Mouse (Mus musculus): Measurements from ENCODE around the gene Mknk2. TPM values are rescaled to one million over a fixed set of nuclear protein-coding genes. Genes with fewer than 3 reads are reported as not detected.
A peak's percentile ranks its signal among the peaks of the same experiment; 100 is the strongest.

Mknk2 gene
- polyA plus RNA-seq, 2 experiments: 58.7 to 59.7 TPM

DNA sequence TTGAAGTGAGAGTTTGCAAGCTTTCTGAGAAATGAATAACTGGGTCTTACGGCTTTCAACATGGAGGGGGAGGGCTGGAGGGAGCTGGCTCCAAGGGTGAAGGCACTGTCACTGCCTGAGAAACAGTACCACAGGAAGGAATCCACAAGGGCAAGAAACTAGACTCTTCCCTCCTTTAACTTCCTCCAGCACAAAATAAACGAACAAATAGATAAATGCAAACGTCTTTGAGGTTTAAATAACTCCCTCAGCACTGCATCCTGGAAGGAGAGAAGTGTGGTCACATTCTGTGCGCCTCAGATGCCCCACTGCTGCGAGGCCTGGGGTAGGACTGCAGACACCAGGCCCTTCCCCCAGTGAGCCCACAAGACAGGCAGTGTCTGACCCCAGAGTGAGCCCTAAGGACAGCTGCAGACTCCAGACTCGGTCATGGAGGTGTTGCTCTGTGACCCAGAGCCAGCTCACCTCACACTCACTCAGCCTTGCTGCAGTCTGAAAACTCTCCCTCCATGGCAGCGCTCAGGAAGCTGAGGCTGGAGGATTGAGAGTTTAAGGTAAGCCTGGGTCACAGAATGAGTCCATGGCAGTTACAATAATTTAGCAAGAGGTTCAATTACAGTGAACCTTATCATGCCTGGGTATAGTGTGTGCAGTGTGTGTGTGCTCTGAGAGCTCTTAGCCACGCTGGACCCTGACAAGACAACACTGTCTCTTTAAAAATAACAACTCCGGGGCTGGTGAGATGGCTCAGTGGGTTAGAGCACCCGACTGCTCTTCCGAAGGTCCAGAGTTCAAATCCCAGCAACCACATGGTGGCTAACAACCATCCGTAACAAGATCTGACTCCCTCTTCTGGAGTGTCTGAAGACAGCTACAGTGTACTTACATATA, 18.8 kb upstream of the Mknk2 start:
- TF ChIP-seq EP300 (IDR thresholded peaks at IDR 0.05; ENCODE audit: low read depth) (no peak), CTCF (IDR thresholded peaks at IDR 0.05; ENCODE audit: low read depth) (no peak)
- Histone ChIP-seq H3K9me3 (ENCODE audit: control insufficient read depth, low read length) (no peaks in the 10 kb centered on the region), H3K4me3 (ENCODE audit: insufficient read depth in 1 of 2, low read depth in 2 of 2, low read length in 2 of 2) (no peak overlapping the region), H3K9ac (replicated peaks) (no peak overlapping the region), H3K36me3 (replicated peaks; ENCODE audit: control insufficient read depth, insufficient read depth, low read depth) (no peaks in the 10 kb centered on the region), H3K4me2 (ENCODE audit: low read depth) (peak overlapping the region; percentile 74), H3K4me1 (replicated peaks; ENCODE audit: control insufficient read depth in 2 of 2, insufficient read depth in 2 of 2, low read length in 1 of 2) (peaks cover 69 to 82% of the 10 kb centered on the region in 2 experiments), H3K27me3 (ENCODE audit: control insufficient read depth, insufficient read depth, low read length) (no peaks in the 10 kb centered on the region), H3K27ac (peak overlapping the region; percentile 56)
- 29% methylated on average over 11 of the region's 12 CpGs for WGBS (ENCODE audit: insufficient replicate concordance)
- ATAC-seq (ENCODE audit: insufficient read depth) (no peak), DNase-seq (ENCODE audit: low read depth in 3 of 3, low spot score in 3 of 3) (no peak)

- Histone ChIP-seq H3K9ac (replicated peaks) (no peak overlapping the region; the same call in 1 of the 2 replicates), H3K36me3 (replicated peaks; ENCODE audit: control insufficient read depth, insufficient read depth, low read depth) (no peaks in the 10 kb centered on the region), H3K9me3 (ENCODE audit: control insufficient read depth, low read length) (no peaks in the 10 kb centered on the region), H3K27ac (peak overlapping the region; percentile 56), H3K4me3 (ENCODE audit: insufficient read depth in 1 of 2, low read depth in 2 of 2, low read length in 2 of 2) (no peak overlapping the region), H3K27me3 (ENCODE audit: control insufficient read depth, insufficient read depth, low read length) (no peaks in the 10 kb centered on the region), H3K4me1 (replicated peaks; ENCODE audit: control insufficient read depth in 2 of 2, insufficient read depth in 2 of 2, low read length in 1 of 2) (peaks cover 65 to 77% of the 10 kb centered on the region in 2 experiments), H3K4me2 (ENCODE audit: low read depth) (peak overlapping the region; percentile 74)
- TF ChIP-seq CTCF (IDR thresholded peaks at IDR 0.05; ENCODE audit: low read depth) (no peak), EP300 (IDR thresholded peaks at IDR 0.05; ENCODE audit: low read depth) (no peak)
- no peak for ATAC-seq (ENCODE audit: insufficient read depth)
- 36% methylated on average over 10 of the region's 10 CpGs for WGBS (ENCODE audit: insufficient replicate concordance)
- DNase-seq (ENCODE audit: low read depth in 3 of 3, low spot score in 3 of 3): no peak
These were observed 18.0 kb upstream of the Mknk2 start for GRCm38 (mm10) chr10:80695801-80696501.

- Histone ChIP-seq H3K27ac (peak overlapping the region; percentile 55), H3K9ac (replicated peaks) (peak overlapping the region; percentile 47; the same call in 1 of the 2 replicates), H3K27me3 (ENCODE audit: control insufficient read depth, insufficient read depth, low read length) (no peaks in the 10 kb centered on the region), H3K4me1 (replicated peaks; ENCODE audit: control insufficient read depth in 2 of 2, insufficient read depth in 2 of 2, low read length in 1 of 2) (peaks cover 57 to 70% of the 10 kb centered on the region in 2 experiments), H3K36me3 (replicated peaks; ENCODE audit: control insufficient read depth, insufficient read depth, low read depth) (peaks cover 4% of the 10 kb centered on the region), H3K4me2 (ENCODE audit: low read depth) (peak overlapping the region; percentile 41), H3K9me3 (ENCODE audit: control insufficient read depth, low read length) (no peaks in the 10 kb centered on the region), H3K4me3 (ENCODE audit: insufficient read depth in 1 of 2, low read depth in 2 of 2, low read length in 2 of 2) (no peak overlapping the region)
- peak in 1 of 3 experiments; percentile 65 for DNase-seq (ENCODE audit: low read depth in 3 of 3, low spot score in 3 of 3)
- TF ChIP-seq CTCF (IDR thresholded peaks at IDR 0.05; ENCODE audit: low read depth): no peak
- no peak for TF ChIP-seq EP300 (IDR thresholded peaks at IDR 0.05; ENCODE audit: low read depth)
- WGBS (ENCODE audit: insufficient replicate concordance): 7% methylated on average over 2 of the region's 2 CpGs
- peak; percentile 9; the same call in 1 of the 2 replicates for ATAC-seq (ENCODE audit: insufficient read depth)
These were observed 17.3 kb upstream of the Mknk2 start for GRCm38 (mm10) chr10:80695186-80695585.

DNA sequence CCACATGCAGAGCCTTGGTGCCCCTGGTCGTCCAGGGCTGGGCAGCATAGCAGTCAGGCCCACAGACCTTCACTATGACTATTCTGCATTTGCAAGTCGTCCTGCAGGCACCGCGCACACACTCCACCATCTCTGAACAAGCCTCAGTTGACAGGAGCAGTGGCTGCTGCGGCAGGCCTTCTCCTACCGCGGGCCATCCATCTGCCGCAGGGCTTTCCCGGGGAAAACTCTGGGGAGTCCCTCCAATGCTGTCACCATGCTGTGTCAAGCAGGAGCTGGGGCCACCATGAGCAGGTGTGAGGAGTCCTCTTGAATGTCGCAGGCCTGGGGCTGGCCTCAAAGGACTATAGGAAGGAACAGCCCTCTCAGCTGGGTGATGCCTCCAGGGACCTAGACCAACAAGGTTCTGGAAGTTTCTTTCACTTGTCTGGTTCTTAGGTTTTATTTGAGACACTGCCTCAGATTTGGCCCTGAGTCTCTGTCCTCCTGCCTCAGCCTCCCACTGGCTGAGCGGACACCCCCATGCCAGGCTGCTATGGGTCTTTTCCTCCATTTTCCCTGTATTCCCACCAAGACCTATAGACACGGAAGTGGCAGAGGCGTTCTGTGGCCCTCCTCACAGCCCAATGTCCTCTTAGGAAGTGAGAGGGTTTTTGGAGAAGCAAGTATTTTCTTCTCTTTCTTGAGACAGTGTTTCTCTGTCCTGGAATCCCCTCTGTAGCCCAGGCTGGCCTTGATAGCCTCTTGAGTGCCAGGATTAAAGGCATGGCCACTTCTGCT, 16.4 kb upstream of the Mknk2 start:
- ATAC-seq (ENCODE audit: insufficient read depth) (no peak), DNase-seq (ENCODE audit: low read depth in 3 of 3, low spot score in 3 of 3) (no peak)
- peaks cover 11% of the 10 kb centered on the region for H3K36me3 ChIP-seq (replicated peaks; ENCODE audit: control insufficient read depth, insufficient read depth, low read depth)
- H3K27ac ChIP-seq: peak overlapping the region; percentile 55
- no peak overlapping the region for H3K4me3 ChIP-seq (ENCODE audit: insufficient read depth in 1 of 2, low read depth in 2 of 2, low read length in 2 of 2)
- H3K27me3 ChIP-seq (ENCODE audit: control insufficient read depth, insufficient read depth, low read length): no peaks in the 10 kb centered on the region
- H3K9ac ChIP-seq (replicated peaks): no peak overlapping the region
- 85% methylated on average over 13 of the region's 13 CpGs for WGBS (ENCODE audit: insufficient replicate concordance)
- peaks cover 49 to 64% of the 10 kb centered on the region in 2 experiments for H3K4me1 ChIP-seq (replicated peaks; ENCODE audit: control insufficient read depth in 2 of 2, insufficient read depth in 2 of 2, low read length in 1 of 2)
- no peaks in the 10 kb centered on the region for H3K9me3 ChIP-seq (ENCODE audit: control insufficient read depth, low read length)
- no peak for TF ChIP-seq CTCF (IDR thresholded peaks at IDR 0.05; ENCODE audit: low read depth)
- no peak for TF ChIP-seq EP300 (IDR thresholded peaks at IDR 0.05; ENCODE audit: low read depth)
- no peak overlapping the region for H3K4me2 ChIP-seq (ENCODE audit: low read depth)
